Mouse (Mus musculus) embryo, embryonic 11.5 days (tissue): ENCODE data around the gene Rad51d.

Experiments used
- DNase-seq: peaks from one replicate; pipeline ENCODE4 v3.0.0-alpha.2; 2012; ENCODE audit warnings: low read depth, low spot score

Rad51d gene

GRCm38 (mm10) chr11:82891936-82892335, 1.5 kb upstream of the Rad51d start, which contains the start of gene Fndc8:
TSS of gene Fndc8 (plus strand) at chr11:82892124.
- no peak for DNase-seq

DNA sequence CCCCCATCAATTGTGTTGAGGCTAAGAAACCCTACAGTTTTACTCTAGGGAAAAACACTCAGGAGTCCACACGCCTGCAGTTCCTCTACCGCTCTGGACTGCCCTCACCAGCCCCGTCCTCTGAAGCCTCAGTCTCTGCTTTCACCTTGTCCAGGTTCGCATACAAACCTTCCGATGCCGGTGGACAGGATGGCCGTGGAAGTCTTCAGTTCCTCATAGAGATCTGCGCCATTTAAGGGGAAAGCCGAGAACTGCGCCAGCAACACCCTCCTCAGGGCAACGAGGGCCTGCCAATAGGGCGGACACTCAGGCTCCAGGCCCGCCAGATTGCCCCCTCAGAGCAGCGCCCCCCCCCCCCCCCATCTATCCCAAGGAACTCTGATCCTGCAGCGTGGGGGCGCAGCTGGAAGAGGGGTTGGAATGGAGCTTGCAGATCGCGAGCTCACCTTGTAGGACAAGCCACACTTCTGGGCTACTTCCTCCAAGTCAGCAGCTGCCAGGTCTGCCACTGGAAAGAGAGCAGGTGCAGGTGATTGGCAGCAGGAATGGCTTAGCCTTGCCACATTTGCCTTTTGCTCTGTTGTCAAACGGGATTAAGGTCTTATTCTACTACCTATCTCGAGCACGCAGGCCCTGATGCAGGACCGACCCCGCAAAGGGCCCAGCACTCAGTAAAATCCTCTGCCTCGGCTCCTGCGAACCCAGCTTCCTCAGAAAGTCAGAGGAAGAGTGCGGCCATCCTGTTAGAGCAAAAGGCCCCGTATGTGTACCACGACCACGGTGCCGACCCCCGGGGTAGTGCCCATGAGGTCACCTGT, 681 bp downstream of the Rad51d start:
- DNase-seq: no peak

DNA sequence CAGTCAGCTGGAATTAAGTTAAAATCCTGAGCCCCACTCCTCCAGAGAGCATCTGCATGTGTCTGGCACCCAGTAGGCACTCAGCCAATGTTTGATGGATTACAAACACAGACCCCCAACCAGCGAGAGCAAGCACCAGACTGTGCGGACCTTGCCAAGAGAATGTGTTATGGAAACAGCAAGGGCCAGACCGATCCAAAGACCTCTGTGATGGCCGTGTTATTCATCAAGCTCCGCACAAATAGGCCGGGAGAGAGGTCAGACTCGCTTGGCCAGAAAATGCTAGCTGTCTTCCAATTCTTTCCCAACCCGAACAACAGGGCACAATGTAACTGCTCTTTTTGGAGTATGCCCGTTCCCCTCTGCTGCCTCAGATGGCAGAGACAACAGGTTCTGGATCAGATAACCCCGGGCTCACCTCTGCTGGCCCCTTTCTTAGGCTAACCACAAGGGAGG, 1.9 kb downstream of the Rad51d start:
- DNase-seq: no peak

DNA sequence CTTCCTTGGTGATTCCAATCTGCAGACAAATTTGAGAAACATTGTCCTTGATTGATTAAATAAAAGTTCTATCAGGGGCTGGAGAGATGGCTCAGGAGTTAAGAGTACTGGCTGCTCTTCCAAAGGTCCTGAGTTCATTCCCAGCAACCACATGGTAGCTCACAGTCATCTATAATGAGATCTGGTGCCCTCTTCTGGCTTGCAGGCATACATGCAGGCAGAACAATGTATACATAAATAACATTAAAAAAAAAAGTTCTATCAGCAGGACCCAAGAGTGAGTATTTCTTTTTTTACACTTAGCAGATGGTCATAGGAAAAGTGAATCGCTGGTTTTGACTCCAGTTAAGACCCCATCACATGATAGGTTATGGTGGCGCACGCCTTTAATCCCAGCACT, 3.9 kb downstream of the Rad51d start:
- no peak for DNase-seq

DNA sequence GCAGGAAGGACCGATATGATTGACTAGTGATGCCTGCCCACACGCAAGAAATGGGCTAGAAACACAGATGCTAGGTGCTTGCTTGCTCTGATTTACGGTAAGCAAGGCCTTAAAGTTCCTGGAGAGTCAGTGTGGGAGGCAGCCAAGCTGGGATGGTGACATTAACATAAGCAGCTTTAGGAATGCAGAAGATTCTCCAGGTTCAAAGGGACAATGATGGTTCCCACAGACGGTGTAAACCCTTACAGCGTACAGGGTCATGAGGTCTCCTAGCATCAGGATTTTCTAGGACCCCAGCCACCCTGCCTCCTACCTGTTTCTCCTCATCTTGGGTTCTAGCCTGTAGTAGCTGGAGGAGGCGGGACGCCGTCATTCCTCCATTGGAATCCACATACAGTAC, 7.2 kb downstream of the Rad51d start:
- DNase-seq: no peak

- DNase-seq: no peak
Observed at GRCm38 (mm10) chr11:82877726-82878344, 12.6 kb downstream of the Rad51d start.

DNA sequence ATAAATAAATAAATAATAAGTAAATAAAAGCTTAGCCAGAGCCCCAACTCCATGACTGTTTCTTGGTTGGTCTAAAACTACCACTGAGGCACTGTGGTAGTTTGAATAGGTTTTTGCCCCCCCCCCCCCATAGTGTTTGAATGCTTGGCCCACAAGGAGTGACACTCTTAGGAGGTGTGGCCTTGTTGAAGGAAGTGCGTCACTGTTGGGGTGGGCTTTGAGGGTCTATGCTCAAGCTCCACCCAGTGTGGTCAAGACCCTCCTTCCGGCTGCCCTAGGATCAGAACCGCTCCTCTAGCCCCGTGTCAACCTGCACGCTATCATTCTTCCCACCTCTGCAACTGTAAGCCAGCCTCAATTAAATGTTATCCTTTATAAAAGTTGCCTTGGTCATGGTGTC, 14.8 kb downstream of the Rad51d start:
- DNase-seq: no peak

GRCm38 (mm10) chr11:82874924-82875323, 15.5 kb downstream of the Rad51d start:
- DNase-seq: no peak

DNA sequence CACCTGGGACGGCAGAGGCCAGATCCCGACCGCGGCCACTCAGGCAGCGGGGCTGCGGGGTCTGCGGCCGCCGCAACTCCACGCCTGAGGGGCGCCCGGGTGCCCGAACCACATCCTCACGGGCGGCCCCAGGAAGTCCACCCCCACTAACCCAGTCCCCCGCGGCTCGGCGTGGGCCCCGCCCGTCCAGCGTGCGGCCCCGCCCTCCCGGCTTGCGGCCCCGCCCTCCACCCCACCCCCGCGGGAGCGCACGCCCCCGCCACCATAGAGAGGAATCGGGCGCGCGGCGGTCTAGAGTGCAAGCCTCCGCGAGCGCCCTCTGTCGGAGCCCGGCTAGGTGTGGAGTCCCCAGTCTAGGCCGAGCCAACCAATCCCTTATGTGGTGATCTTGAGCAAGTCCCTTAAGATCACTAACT, 19.4 kb downstream of the Rad51d start, which contains the start of gene Rffl:
TSS of gene Rffl (minus strand) at position 180 of the 416 bp plus-strand sequence.
- peak; percentile 90 for DNase-seq

GRCm38 (mm10) chr11:82870173-82871030, 20.0 kb downstream of the Rad51d start:
- no peak for DNase-seq

- no peak for DNase-seq
Observed at GRCm38 (mm10) chr11:82869506-82870172, 20.8 kb downstream of the Rad51d start.

- DNase-seq: no peak
Observed at GRCm38 (mm10) chr11:82867956-82868355, 22.5 kb downstream of the Rad51d start.

DNA sequence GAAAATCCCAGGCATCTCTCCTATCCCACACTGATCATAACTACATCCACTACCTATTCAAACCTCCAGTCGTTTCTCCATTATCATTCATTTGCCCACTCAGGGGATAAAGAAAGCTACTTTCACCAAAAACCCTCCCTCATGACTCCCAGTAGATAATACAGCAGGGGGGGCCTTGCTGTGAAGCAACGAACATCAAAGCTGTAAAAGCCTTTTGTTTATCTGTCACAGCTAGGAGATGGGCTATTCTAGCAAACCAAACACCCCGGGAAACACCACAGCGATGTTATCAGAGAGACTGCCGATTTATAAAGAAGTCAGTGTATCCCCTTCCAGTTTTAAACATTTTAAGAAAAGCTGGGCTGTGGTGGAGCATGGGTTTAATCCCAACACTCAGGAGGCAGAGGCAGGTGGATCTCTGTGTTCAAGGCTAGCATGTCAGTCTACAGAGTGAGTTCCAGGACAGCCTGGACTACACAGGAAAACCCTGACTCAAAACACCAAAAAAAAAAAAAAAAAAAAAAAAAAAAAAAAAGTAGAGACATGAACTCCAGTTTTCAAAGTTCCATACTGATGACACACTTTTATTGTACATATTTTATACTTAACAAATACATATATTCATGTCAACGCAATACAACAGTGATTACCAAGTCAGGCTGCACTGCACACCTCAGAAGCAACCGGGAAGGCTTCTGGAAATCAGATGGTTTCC, 23.4 kb downstream of the Rad51d start:
- DNase-seq: no peak

GRCm38 (mm10) chr11:82865957-82866356, 24.5 kb downstream of the Rad51d start:
- DNase-seq: no peak

DNA sequence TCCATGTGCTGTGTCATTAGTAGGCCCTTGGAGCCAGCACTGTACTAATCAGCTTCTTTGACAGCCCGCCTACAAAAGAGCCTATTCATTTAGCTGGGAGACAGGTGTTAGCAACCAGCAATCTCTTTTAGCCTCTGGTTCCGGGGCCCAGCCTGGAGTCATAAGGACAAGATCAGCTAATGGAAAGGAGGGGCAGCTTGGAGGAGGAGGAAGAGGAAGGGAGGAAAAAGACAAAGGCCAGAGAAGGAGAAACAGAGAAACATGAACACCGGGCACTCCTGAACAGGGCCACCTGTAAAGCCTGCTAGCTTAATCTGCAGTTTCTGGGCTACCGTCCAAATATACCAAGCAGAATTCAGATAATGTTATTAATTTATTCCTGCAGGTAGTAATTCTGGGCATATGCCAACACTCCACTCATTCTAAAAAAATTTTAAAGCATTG, 26.9 kb downstream of the Rad51d start:
- DNase-seq: no peak

GRCm38 (mm10) chr11:82863059-82863458, 27.4 kb downstream of the Rad51d start:
- DNase-seq: no peak

GRCm38 (mm10) chr11:82862638-82863037, 27.8 kb downstream of the Rad51d start:
- no peak for DNase-seq

- DNase-seq: no peak
Observed at GRCm38 (mm10) chr11:82861558-82861957, 28.9 kb downstream of the Rad51d start.

- DNase-seq: no peak
Observed at GRCm38 (mm10) chr11:82860759-82861158, 29.7 kb downstream of the Rad51d start.

DNA sequence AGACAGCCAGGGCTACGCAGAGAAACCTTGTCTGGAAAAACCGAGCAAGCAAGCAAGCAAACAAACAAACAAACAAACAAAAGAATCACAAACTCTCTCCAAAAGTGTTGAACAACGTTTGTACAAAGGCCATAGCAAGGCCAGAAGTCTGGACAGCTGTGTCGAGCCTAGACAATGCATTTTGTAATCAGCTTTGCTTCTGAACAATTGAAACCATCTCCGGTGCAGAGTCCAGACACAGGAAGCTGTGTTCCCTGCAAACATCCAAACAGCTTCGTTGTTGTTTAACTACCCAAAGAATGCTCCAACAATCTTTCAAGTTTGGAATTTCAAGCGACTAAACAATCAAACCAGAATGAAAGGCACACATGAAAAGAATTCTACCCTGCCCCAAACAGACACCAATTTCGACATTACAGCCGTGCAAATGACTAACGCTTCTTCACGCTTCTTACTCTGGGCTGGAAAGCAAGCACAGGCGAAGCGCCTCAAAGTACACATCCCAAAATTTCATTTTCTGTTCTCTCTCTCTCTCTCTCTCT, 33.0 kb downstream of the Rad51d start:
- DNase-seq: no peak
